ENCODE assay signal across 15 mouse cellular contexts in genomic region chr16:51650100-51650499, GRCm38 (mm10).
"Had no signal": no experiment of that assay in that cellular context is flagged by ENCODE, and none has a peak within 500 bp of the region (broad histone marks: within the 10 kb centered on the region; RNA-seq: fewer than 3 reads in every experiment).

No protein-coding gene starts in this region.

- H3K9me3 ChIP-seq: limb, embryonic 15.5 days; liver, embryonic 12.5 days; neural tube, embryonic 15.5 days had no signal

- H3K4me3 ChIP-seq: limb, embryonic 15.5 days; liver, embryonic 12.5 days; myocyte; neural tube, embryonic 15.5 days had no signal

- H3K9ac ChIP-seq: limb, embryonic 15.5 days; liver, embryonic 12.5 days; lung, embryonic 14.5 days; neural tube, embryonic 15.5 days had no signal

- H3K4me2 ChIP-seq: limb, embryonic 15.5 days; liver, embryonic 12.5 days; lung, embryonic 14.5 days; neural tube, embryonic 15.5 days had no signal

- H3K27me3 ChIP-seq: limb, embryonic 15.5 days; liver, embryonic 12.5 days; neural tube, embryonic 15.5 days had no signal

- DNase-seq: kidney, adult 9 months; kidney, postnatal 36 days; layer of hippocampus, adult 9-11 months; layer of hippocampus, postnatal 36 days; lung, embryonic 14.5 days; lung, postnatal 14 days; right cerebral cortex, adult 18-20 months; right cerebral cortex, postnatal 25 days; thymus, postnatal 4 days had no signal

- H3K27ac ChIP-seq: kidney, postnatal 0 days; limb, embryonic 15.5 days; liver, embryonic 12.5 days; neural tube, embryonic 15.5 days; stomach, postnatal 0 days had no signal

- H3K4me1 ChIP-seq: limb, embryonic 15.5 days; liver, embryonic 12.5 days; neural tube, embryonic 15.5 days had no signal

- ATAC-seq: liver, embryonic 12.5 days had no signal

- H3K36me3 ChIP-seq: limb, embryonic 15.5 days; liver, embryonic 12.5 days; neural tube, embryonic 15.5 days had no signal
